Mouse (Mus musculus): ENCODE results near the gene Gm20388. TPM values are rescaled to one million over a fixed set of nuclear protein-coding genes. Genes with fewer than 3 reads are reported as not detected.

Gm20388 gene
- polyA plus RNA-seq, 1 experiment from 2014 or later: not detected

GRCm38 (mm10) chr8:120997926-120998325 lies 1087.3 kb downstream of the Gm20388 start:
- ATAC-seq (ENCODE audit: low read depth): no peak
- Histone ChIP-seq H3K4me3 (ENCODE audit: low read length) (no peak overlapping the region), H3K9ac (ENCODE audit: low read length) (no peak overlapping the region), H3K27ac (ENCODE audit: low read length) (no peak overlapping the region), H3K27me3 (ENCODE audit: control insufficient read depth, insufficient read depth, low read depth, low read length) (no peaks in the 10 kb centered on the region), H3K4me1 (replicated peaks; ENCODE audit: control insufficient read depth, insufficient read depth, low read length) (peaks cover 8% of the 10 kb centered on the region), H3K36me3 (ENCODE audit: control insufficient read depth, insufficient read depth, low read length) (no peaks in the 10 kb centered on the region), H3K9me3 (ENCODE audit: control insufficient read depth, low read length) (no peaks in the 10 kb centered on the region), H3K4me2 (ENCODE audit: low read depth, low read length) (no peak overlapping the region)
- 72% methylated on average over 9 of the region's 9 CpGs for WGBS

- WGBS: 39% methylated on average over 14 of the region's 14 CpGs
- no peaks in the 10 kb centered on the region for H3K27me3 ChIP-seq (ENCODE audit: control insufficient read depth, insufficient read depth, low read depth, low read length)
- ATAC-seq (ENCODE audit: low read depth): peak; percentile 41
Observed at GRCm38 (mm10) chr8:120998966-120999365, 1088.3 kb downstream of the Gm20388 start.

DNA sequence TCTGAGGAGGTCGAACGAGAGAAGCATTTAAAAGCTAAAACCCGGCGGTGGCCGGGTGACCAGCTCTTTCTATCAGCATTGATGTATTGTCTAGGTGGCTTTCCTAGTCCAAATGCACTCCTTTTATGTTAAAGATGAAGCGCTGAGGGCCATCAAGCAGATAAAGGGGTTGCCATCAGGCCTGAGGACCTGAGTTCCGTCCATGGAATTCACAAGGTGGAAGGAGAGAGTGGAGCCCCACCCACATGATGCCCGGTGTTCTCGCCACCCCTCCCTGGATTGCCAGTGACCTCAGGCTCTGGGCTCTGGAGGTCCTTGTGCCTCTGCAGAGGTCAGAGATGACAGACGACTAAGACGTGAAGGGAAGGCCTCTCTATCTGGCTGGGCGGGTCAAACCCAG lies 1091.3 kb downstream of the Gm20388 start:
- H3K9me3 ChIP-seq (ENCODE audit: control insufficient read depth, low read length): 0 out of 2 replicates have a peak, but pooled peaks cover 4% of the 10 kb centered on the region
- peak overlapping the region; percentile 24; the same call in 1 of the 2 replicates for H3K9ac ChIP-seq (ENCODE audit: low read length)
- no peak for ATAC-seq (ENCODE audit: low read depth)
- H3K4me1 ChIP-seq (replicated peaks; ENCODE audit: control insufficient read depth, insufficient read depth, low read length): peaks cover 16% of the 10 kb centered on the region
- no peak overlapping the region for H3K27ac ChIP-seq (ENCODE audit: low read length)
- no peaks in the 10 kb centered on the region; the same call in 1 of the 2 replicates for H3K27me3 ChIP-seq (ENCODE audit: control insufficient read depth, insufficient read depth, low read depth, low read length)
- WGBS: 48% methylated on average over 12 of the region's 12 CpGs
- H3K4me3 ChIP-seq (ENCODE audit: low read length): no peak overlapping the region
- no peaks in the 10 kb centered on the region for H3K36me3 ChIP-seq (ENCODE audit: control insufficient read depth, insufficient read depth, low read length)
- H3K4me2 ChIP-seq (ENCODE audit: low read depth, low read length): no peak overlapping the region

More at GRCm38 (mm10) chr8:120998966-120999365, 1088.3 kb downstream of the Gm20388 start:
- Histone ChIP-seq H3K36me3 (ENCODE audit: control insufficient read depth, insufficient read depth, low read length) (no peaks in the 10 kb centered on the region), H3K9me3 (ENCODE audit: control insufficient read depth, low read length) (no peaks in the 10 kb centered on the region), H3K4me3 (ENCODE audit: low read length) (no peak overlapping the region), H3K9ac (ENCODE audit: low read length) (no peak overlapping the region), H3K27ac (ENCODE audit: low read length) (no peak overlapping the region), H3K4me2 (ENCODE audit: low read depth, low read length) (no peak overlapping the region), H3K4me1 (replicated peaks; ENCODE audit: control insufficient read depth, insufficient read depth, low read length) (peaks cover 16% of the 10 kb centered on the region)

- H3K4me3 ChIP-seq (ENCODE audit: low read length): no peak overlapping the region
- no peaks in the 10 kb centered on the region; the same call in 1 of the 2 replicates for H3K27me3 ChIP-seq (ENCODE audit: control insufficient read depth, insufficient read depth, low read depth, low read length)
- H3K4me2 ChIP-seq (ENCODE audit: low read depth, low read length): no peak overlapping the region; the same call in 1 of the 2 replicates
- peaks cover 16% of the 10 kb centered on the region for H3K4me1 ChIP-seq (replicated peaks; ENCODE audit: control insufficient read depth, insufficient read depth, low read length)
- peak overlapping the region; percentile 65 for H3K27ac ChIP-seq (ENCODE audit: low read length)
- ATAC-seq (ENCODE audit: low read depth): peak; percentile 76
- H3K36me3 ChIP-seq (ENCODE audit: control insufficient read depth, insufficient read depth, low read length): no peaks in the 10 kb centered on the region
- WGBS: 23% methylated on average over 17 of the region's 17 CpGs
- 0 out of 2 replicates have a peak, but pooled peaks cover 4% of the 10 kb centered on the region for H3K9me3 ChIP-seq (ENCODE audit: control insufficient read depth, low read length)
- H3K9ac ChIP-seq (ENCODE audit: low read length): no peak overlapping the region
Observed at GRCm38 (mm10) chr8:121002871-121003539, 1092.4 kb downstream of the Gm20388 start.

DNA sequence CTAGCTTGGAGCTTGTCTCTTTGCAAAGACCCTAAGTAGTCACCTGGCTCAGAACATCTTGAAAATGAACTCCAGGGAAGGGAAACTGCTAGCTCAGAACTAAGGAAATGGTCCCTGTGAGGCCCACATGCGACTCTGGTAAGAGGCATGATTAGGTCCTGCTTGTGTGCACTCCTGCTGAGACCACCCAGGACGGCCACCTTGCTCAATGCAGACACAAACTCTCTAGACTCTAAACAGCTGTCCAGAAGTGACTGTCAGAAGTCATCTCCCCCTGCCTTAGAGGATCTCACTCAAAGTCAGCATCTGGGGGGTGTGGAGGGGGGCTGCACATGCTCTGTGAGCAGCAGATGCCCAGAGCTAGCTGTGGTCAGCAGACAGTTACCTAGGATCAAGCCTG lies 1093.0 kb downstream of the Gm20388 start:
- H3K4me2 ChIP-seq (ENCODE audit: low read depth, low read length): no peak overlapping the region
- H3K27me3 ChIP-seq (ENCODE audit: control insufficient read depth, insufficient read depth, low read depth, low read length): no peaks in the 10 kb centered on the region; the same call in 1 of the 2 replicates
- no peaks in the 10 kb centered on the region for H3K36me3 ChIP-seq (ENCODE audit: control insufficient read depth, insufficient read depth, low read length)
- no peak for ATAC-seq (ENCODE audit: low read depth)
- peaks cover 16% of the 10 kb centered on the region for H3K4me1 ChIP-seq (replicated peaks; ENCODE audit: control insufficient read depth, insufficient read depth, low read length)
- WGBS: 36% methylated on average over 2 of the region's 2 CpGs
- peak overlapping the region; percentile 65 for H3K27ac ChIP-seq (ENCODE audit: low read length)
- 0 out of 2 replicates have a peak, but pooled peaks cover 4% of the 10 kb centered on the region for H3K9me3 ChIP-seq (ENCODE audit: control insufficient read depth, low read length)
- H3K9ac ChIP-seq (ENCODE audit: low read length): no peak overlapping the region
- H3K4me3 ChIP-seq (ENCODE audit: low read length): no peak overlapping the region

DNA sequence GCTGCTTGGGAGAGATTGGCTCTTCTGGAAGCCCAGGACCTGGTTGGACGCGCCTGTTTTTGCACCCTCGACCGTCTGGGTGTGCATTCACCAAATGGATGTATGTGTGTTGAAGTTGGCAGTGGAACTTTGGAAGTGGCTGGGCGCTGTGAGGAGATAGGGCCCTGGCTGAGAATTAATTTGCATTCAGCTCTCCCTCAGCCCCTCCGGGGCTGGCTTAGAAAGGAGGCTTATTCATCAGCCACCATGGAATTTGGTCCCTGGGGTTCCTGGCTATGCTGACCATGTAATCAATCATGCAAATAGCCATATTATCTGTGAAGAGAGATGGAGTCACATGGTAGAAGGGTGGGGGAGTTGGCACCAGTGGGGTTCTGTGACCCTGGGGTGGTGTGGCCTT lies 1102.7 kb downstream of the Gm20388 start:
- Histone ChIP-seq H3K36me3 (ENCODE audit: control insufficient read depth, insufficient read depth, low read length) (no peaks in the 10 kb centered on the region), H3K27me3 (ENCODE audit: control insufficient read depth, insufficient read depth, low read depth, low read length) (peaks cover 4% of the 10 kb centered on the region; the same call in 1 of the 2 replicates)
- WGBS: 67% methylated on average over 6 of the region's 6 CpGs

DNA sequence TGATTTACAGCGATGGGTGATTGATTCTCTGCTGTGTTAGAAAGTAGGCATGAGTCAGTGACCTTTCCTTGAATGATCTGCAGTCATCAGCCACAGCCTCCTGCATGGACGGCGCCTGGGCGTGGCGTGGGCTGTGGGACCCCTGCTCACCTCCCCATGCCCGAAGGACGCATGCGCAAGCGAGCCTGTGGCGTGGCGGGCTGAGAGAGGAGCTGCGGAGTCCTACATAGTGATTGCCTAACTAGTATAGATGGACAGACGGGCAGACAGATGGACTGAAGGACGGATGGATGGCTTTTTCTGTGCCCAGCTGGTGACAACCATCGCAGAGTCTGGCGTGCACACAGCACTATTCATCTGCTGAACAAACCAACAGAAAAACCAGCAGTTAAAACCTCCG lies 1106.0 kb downstream of the Gm20388 start:
- ATAC-seq (ENCODE audit: low read depth): no peak
- Histone ChIP-seq H3K27me3 (ENCODE audit: control insufficient read depth, insufficient read depth, low read depth, low read length) (peaks cover 7% of the 10 kb centered on the region; the same call in 1 of the 2 replicates), H3K9ac (ENCODE audit: low read length) (no peak overlapping the region), H3K4me3 (ENCODE audit: low read length) (no peak overlapping the region), H3K9me3 (ENCODE audit: control insufficient read depth, low read length) (peaks cover 4% of the 10 kb centered on the region; the same call in 1 of the 2 replicates), H3K4me1 (replicated peaks; ENCODE audit: control insufficient read depth, insufficient read depth, low read length) (peaks cover 2% of the 10 kb centered on the region; the same call in 1 of the 2 replicates), H3K27ac (ENCODE audit: low read length) (no peak overlapping the region), H3K4me2 (ENCODE audit: low read depth, low read length) (peak overlapping the region; percentile 13; the same call in 1 of the 2 replicates), H3K36me3 (ENCODE audit: control insufficient read depth, insufficient read depth, low read length) (no peaks in the 10 kb centered on the region)
- WGBS: 52% methylated on average over 17 of the region's 17 CpGs

More for the DNA sequence above, 1102.7 kb downstream of the Gm20388 start:
- Histone ChIP-seq H3K9me3 (ENCODE audit: control insufficient read depth, low read length) (no peaks in the 10 kb centered on the region), H3K9ac (ENCODE audit: low read length) (no peak overlapping the region), H3K4me2 (ENCODE audit: low read depth, low read length) (no peak overlapping the region), H3K4me1 (replicated peaks; ENCODE audit: control insufficient read depth, insufficient read depth, low read length) (peaks cover 2% of the 10 kb centered on the region; the same call in 1 of the 2 replicates), H3K27ac (ENCODE audit: low read length) (no peak overlapping the region), H3K4me3 (ENCODE audit: low read length) (no peak overlapping the region)
- ATAC-seq (ENCODE audit: low read depth): no peak

GRCm38 (mm10) chr8:121018236-121018635 lies 1107.6 kb downstream of the Gm20388 start:
- ATAC-seq (ENCODE audit: low read depth): no peak
- no peak overlapping the region for H3K4me3 ChIP-seq (ENCODE audit: low read length)
- WGBS: 68% methylated on average over 10 of the region's 10 CpGs
- H3K9ac ChIP-seq (ENCODE audit: low read length): no peak overlapping the region
- peaks cover 7% of the 10 kb centered on the region; the same call in 1 of the 2 replicates for H3K27me3 ChIP-seq (ENCODE audit: control insufficient read depth, insufficient read depth, low read depth, low read length)
- no peaks in the 10 kb centered on the region for H3K36me3 ChIP-seq (ENCODE audit: control insufficient read depth, insufficient read depth, low read length)
- H3K4me2 ChIP-seq (ENCODE audit: low read depth, low read length): no peak overlapping the region
- peaks cover 4% of the 10 kb centered on the region; the same call in 1 of the 2 replicates for H3K9me3 ChIP-seq (ENCODE audit: control insufficient read depth, low read length)
- H3K4me1 ChIP-seq (replicated peaks; ENCODE audit: control insufficient read depth, insufficient read depth, low read length): peaks cover 2% of the 10 kb centered on the region; the same call in 1 of the 2 replicates
- no peak overlapping the region for H3K27ac ChIP-seq (ENCODE audit: low read length)

DNA sequence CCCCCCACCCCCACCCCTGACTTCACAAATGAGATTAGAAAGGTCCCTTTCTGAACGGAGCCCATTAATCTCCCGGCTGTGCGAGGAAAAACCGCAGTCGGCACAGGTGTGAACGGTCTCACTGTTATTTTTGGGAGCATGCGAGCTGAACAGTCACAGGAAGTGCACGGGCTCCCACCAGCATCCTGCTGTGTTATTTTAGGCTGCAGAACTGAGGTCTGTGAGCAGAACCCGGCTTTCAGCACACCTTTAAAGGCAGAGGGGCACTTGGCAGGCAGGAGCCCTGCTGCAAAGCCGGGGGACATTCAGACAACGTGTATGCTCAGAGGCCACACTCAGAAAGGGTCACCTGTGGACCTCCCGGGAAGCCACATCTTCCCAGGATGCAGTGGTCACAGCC lies 1110.8 kb downstream of the Gm20388 start:
- H3K9me3 ChIP-seq (ENCODE audit: control insufficient read depth, low read length): peaks cover 4% of the 10 kb centered on the region; the same call in 1 of the 2 replicates
- H3K27me3 ChIP-seq (ENCODE audit: control insufficient read depth, insufficient read depth, low read depth, low read length): peaks cover 7% of the 10 kb centered on the region; the same call in 1 of the 2 replicates
- WGBS: 32% methylated on average over 12 of the region's 12 CpGs
- no peak overlapping the region for H3K4me2 ChIP-seq (ENCODE audit: low read depth, low read length)
- no peaks in the 10 kb centered on the region for H3K36me3 ChIP-seq (ENCODE audit: control insufficient read depth, insufficient read depth, low read length)
- H3K4me3 ChIP-seq (ENCODE audit: low read length): no peak overlapping the region
- no peak for ATAC-seq (ENCODE audit: low read depth)
- H3K4me1 ChIP-seq (replicated peaks; ENCODE audit: control insufficient read depth, insufficient read depth, low read length): peaks cover 2% of the 10 kb centered on the region; the same call in 1 of the 2 replicates
- H3K9ac ChIP-seq (ENCODE audit: low read length): no peak overlapping the region
- no peak overlapping the region for H3K27ac ChIP-seq (ENCODE audit: low read length)
